Mouse (Mus musculus) myocyte (in vitro differentiated cells): ENCODE measurements around the gene Glyctk. TPM values are rescaled to one million over a fixed set of nuclear protein-coding genes. Genes with fewer than 3 reads are reported as not detected.

Experiments
- H3K27me3 ChIP-seq: one replicate; pipeline ENCODE4 v1.6.1; 2011; ENCODE audit not compliant: control insufficient read depth, insufficient read depth, insufficient read length
- H3K36me3 ChIP-seq: one replicate; pipeline ENCODE4 v1.6.1; 2011; ENCODE audit not compliant: control insufficient read depth, insufficient read depth
- H3K4me2 ChIP-seq: one replicate; pipeline ENCODE4 v1.6.1; 2011; ENCODE audit warnings: low read depth, control low read depth
- H3K4me3 ChIP-seq: one replicate; pipeline ENCODE4 v1.5.1; 2011; ENCODE audit warnings: mild to moderate bottlenecking, control low read depth, moderate library complexity
- H3K79me2 ChIP-seq: one replicate; pipeline ENCODE4 v1.6.1; 2011; ENCODE audit not compliant: control insufficient read depth, insufficient read depth
- H3ac ChIP-seq: one replicate; pipeline ENCODE4 v1.6.1; 2011; ENCODE audit not compliant: control insufficient read depth, insufficient read length
- CEBPB ChIP-seq: IDR thresholded peaks from 2 replicates; pipeline ENCODE4 v1.6.1; 2011; ENCODE audit warnings: mild to moderate bottlenecking, moderate library complexity; ENCODE audit not compliant: poor library complexity, insufficient read depth, severe bottlenecking
- E2F4 ChIP-seq: IDR thresholded peaks from one replicate; pipeline ENCODE4 v1.6.1; 2011; ENCODE audit warnings: mild to moderate bottlenecking, control low read depth, moderate library complexity; ENCODE audit not compliant: insufficient read depth
- MAX ChIP-seq: IDR thresholded peaks from one replicate; pipeline ENCODE4 v1.6.1; 2011; ENCODE audit warnings: low read depth, mild to moderate bottlenecking, control low read depth
- MYOD1 ChIP-seq, 3 experiments: IDR thresholded peaks; one replicate each; pipeline ENCODE4 v1.6.1; 2011; ENCODE audit warnings: control low read depth in 2 of 3, low read depth in 2 of 3, mild to moderate bottlenecking in 2 of 3, moderate library complexity in 1 of 3; ENCODE audit not compliant: insufficient read length in 2 of 3, control insufficient read depth in 1 of 3
- MYOG ChIP-seq, 3 experiments: IDR thresholded peaks; one replicate each; pipeline ENCODE4 v1.6.1; 2011; ENCODE audit warnings: control low read depth in 2 of 3, low read depth in 2 of 3, mild to moderate bottlenecking in 2 of 3; ENCODE audit not compliant: insufficient read length in 2 of 3, control insufficient read depth in 1 of 3, insufficient read depth in 1 of 3
- POLR2A ChIP-seq: IDR thresholded peaks from one replicate; pipeline ENCODE4 v1.6.1; 2011; ENCODE audit warnings: low read depth, mild to moderate bottlenecking, control low read depth, moderate library complexity; ENCODE audit not compliant: insufficient read length
- POLR2AphosphoS2 ChIP-seq: IDR thresholded peaks from one replicate; pipeline ENCODE4 v1.6.1; 2011; ENCODE audit warnings: low read depth, control low read depth; ENCODE audit not compliant: insufficient read length
- REST ChIP-seq: IDR thresholded peaks from one replicate; pipeline ENCODE4 v1.6.1; 2011; ENCODE audit warnings: mild to moderate bottlenecking, control low read depth, moderate library complexity; ENCODE audit not compliant: insufficient read depth, insufficient read length
- SRF ChIP-seq: IDR thresholded peaks from one replicate; pipeline ENCODE4 v1.6.1; 2011; ENCODE audit warnings: low read depth; ENCODE audit not compliant: control insufficient read depth, insufficient read length
- TCF12 ChIP-seq: IDR thresholded peaks from one replicate; pipeline ENCODE4 v1.6.1; 2011; ENCODE audit warnings: mild to moderate bottlenecking, control low read depth; ENCODE audit not compliant: poor library complexity, insufficient read depth, severe bottlenecking
- TCF3 ChIP-seq: IDR thresholded peaks from one replicate; pipeline ENCODE4 v1.6.1; 2011; ENCODE audit warnings: low read depth, control low read depth; ENCODE audit not compliant: insufficient read length
- USF1 ChIP-seq: IDR thresholded peaks from one replicate; pipeline ENCODE4 v1.6.1; 2011; ENCODE audit warnings: low read depth, mild to moderate bottlenecking, control low read depth, moderate library complexity
- polyA plus RNA-seq: library from polyadenylated mRNA; unstranded; fragments of >200 nt; fragmentation: generic; extraction: Trizol; gene quantifications from one replicate; pipeline ENCODE4 v1.2.1, GENCODE M21; 2012; ENCODE audit warnings: missing spikeins

Gene Glyctk
- 1.1 TPM for polyA plus RNA-seq

DNA sequence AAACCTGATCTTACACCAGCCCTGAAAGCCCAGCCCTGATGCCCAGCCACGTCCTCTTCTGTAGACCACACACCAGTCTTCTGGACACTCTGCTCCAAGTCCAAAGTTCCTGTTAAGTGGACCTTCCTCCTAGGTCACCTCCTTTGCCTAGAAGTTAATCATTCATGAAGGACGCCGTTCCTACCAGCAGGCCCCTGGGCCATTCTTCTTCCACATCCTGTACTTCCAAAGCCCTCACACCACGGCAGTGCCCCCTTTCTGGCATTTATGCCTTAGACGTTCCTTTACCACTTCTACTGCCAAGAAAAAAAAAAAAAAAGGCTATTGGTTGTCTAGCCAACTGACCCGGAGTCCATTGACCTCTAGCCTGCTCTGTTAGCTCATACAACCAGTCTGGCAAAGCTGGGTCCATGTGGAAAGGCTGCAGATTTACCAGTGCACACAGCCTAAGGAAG, at the start of gene Glyctk:
TSS of gene Glyctk (minus strand) at position 102 of the 455 bp plus-strand sequence.
- Histone ChIP-seq H3K36me3 (no peaks in the 10 kb centered on the region), H3K27me3 (no peaks in the 10 kb centered on the region), H3K4me2 (no peak within 1 kb of the TSS), H3K79me2 (no peaks in the 10 kb centered on the region), H3ac (no peak within 1 kb of the TSS), H3K4me3 (no peak within 1 kb of the TSS)
- TF ChIP-seq TCF12: no peak
- TF ChIP-seq REST: no peak
- no peak for TF ChIP-seq MYOG (IDR thresholded peaks at IDR 0.05; ENCODE audit: control insufficient read depth in 1 of 3, insufficient read depth in 1 of 3, insufficient read length in 2 of 3, low read depth in 2 of 3)
- no peak for TF ChIP-seq E2F4
- no peak for TF ChIP-seq SRF
- TF ChIP-seq MYOD1 (IDR thresholded peaks at IDR 0.05; ENCODE audit: control insufficient read depth in 1 of 3, insufficient read length in 2 of 3, low read depth in 2 of 3): no peak
- no peak for TF ChIP-seq USF1
- no peak for TF ChIP-seq MAX

- no peak for TF ChIP-seq MAX
- no peak for TF ChIP-seq MYOD1 (IDR thresholded peaks at IDR 0.05; ENCODE audit: control insufficient read depth in 1 of 3, insufficient read length in 2 of 3, low read depth in 2 of 3)
- TF ChIP-seq POLR2AphosphoS2: peak; percentile 72
- TF ChIP-seq CEBPB: no peak
- TF ChIP-seq SRF: peak; percentile 63
- no peak for TF ChIP-seq TCF3
- TF ChIP-seq E2F4: no peak
- TF ChIP-seq TCF12: no peak
- peak; percentile 78 for TF ChIP-seq USF1
- TF ChIP-seq MYOG (IDR thresholded peaks at IDR 0.05; ENCODE audit: control insufficient read depth in 1 of 3, insufficient read depth in 1 of 3, insufficient read length in 2 of 3, low read depth in 2 of 3): no peak
- TF ChIP-seq POLR2A: peak; percentile 68
- TF ChIP-seq REST: no peak
- H3K4me2 ChIP-seq: peak overlapping the region; percentile 66
- H3K4me3 ChIP-seq: peak overlapping the region; percentile 25
Measured at GRCm38 (mm10) chr9:106206515-106206914, 48.6 kb upstream of the Glyctk start.

DNA sequence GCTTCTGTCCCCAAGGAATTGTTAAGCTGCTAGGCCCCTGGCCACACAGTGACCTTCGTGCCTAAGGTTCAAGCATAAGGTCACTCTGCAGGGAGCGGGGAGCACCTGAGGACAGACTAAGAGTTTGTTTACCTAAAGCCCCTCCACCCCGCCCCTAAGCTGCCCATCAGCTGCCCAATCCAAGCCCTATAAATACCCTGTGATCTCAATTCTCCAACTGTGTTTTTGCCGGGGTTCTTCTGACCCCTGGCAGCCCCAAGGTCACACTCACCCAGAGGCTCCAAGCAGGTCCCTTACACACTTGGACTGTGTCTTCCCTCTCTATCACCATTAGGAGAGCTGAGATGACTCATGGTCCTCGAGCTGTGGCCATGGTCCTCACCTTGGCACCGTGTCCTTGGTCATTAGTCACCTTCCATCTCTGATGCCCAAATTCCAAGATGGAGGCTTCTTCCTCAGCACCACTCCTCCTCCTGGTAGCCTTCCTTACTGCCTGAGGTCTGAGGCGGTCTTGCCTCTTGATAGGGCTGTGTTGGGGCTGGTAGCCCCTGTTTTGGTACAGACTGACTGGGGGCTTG, 47.9 kb upstream of the Glyctk start:
- no peak overlapping the region for H3K4me3 ChIP-seq
- H3K27me3 ChIP-seq: no peaks in the 10 kb centered on the region
- TF ChIP-seq MAX (no peak), TCF3 (no peak), SRF (no peak), MYOD1 (IDR thresholded peaks at IDR 0.05; ENCODE audit: control insufficient read depth in 1 of 3, insufficient read length in 2 of 3, low read depth in 2 of 3) (no peak), USF1 (no peak), MYOG (IDR thresholded peaks at IDR 0.05; ENCODE audit: control insufficient read depth in 1 of 3, insufficient read depth in 1 of 3, insufficient read length in 2 of 3, low read depth in 2 of 3) (no peak), POLR2A (no peak), TCF12 (no peak)
- H3K4me2 ChIP-seq: peak overlapping the region; percentile 36
- H3K36me3 ChIP-seq: no peaks in the 10 kb centered on the region
- no peak overlapping the region for H3ac ChIP-seq
- peaks cover 12% of the 10 kb centered on the region for H3K79me2 ChIP-seq

More at GRCm38 (mm10) chr9:106206515-106206914, 48.6 kb upstream of the Glyctk start:
- no peaks in the 10 kb centered on the region for H3K27me3 ChIP-seq
- peaks cover 12% of the 10 kb centered on the region for H3K79me2 ChIP-seq
- H3ac ChIP-seq: peak overlapping the region; percentile 16
- H3K36me3 ChIP-seq: no peaks in the 10 kb centered on the region

GRCm38 (mm10) chr9:106203990-106204851, 46.3 kb upstream of the Glyctk start:
- H3K36me3 ChIP-seq: no peaks in the 10 kb centered on the region
- TF ChIP-seq MYOG (IDR thresholded peaks at IDR 0.05; ENCODE audit: control insufficient read depth in 1 of 3, insufficient read depth in 1 of 3, insufficient read length in 2 of 3, low read depth in 2 of 3) (peak in 1 of 3 experiments; percentile 31), MYOD1 (IDR thresholded peaks at IDR 0.05; ENCODE audit: control insufficient read depth in 1 of 3, insufficient read length in 2 of 3, low read depth in 2 of 3) (peak in 1 of 3 experiments; percentile 10), USF1 (no peak)
- H3K4me3 ChIP-seq: peak overlapping the region; percentile 55
- peaks cover 12% of the 10 kb centered on the region for H3K79me2 ChIP-seq
- H3ac ChIP-seq: no peak overlapping the region
- peak overlapping the region; percentile 86 for H3K4me2 ChIP-seq
- H3K27me3 ChIP-seq: no peaks in the 10 kb centered on the region
